Mouse (Mus musculus) bone marrow macrophage, adult 2 months (primary cell): ENCODE measurements around the gene Cdhr5.

Experiments used
- CTCF ChIP-seq: IDR thresholded peaks from 2 replicates; pipeline ENCODE4 v1.5.1; 2012; ENCODE audit warnings: low read depth, mild to moderate bottlenecking, low read length, moderate library complexity
- POLR2A ChIP-seq: IDR thresholded peaks from 2 replicates; pipeline ENCODE4 v1.6.1; 2012; ENCODE audit warnings: mild to moderate bottlenecking, low read depth, low read length, borderline replicate concordance

DNA sequence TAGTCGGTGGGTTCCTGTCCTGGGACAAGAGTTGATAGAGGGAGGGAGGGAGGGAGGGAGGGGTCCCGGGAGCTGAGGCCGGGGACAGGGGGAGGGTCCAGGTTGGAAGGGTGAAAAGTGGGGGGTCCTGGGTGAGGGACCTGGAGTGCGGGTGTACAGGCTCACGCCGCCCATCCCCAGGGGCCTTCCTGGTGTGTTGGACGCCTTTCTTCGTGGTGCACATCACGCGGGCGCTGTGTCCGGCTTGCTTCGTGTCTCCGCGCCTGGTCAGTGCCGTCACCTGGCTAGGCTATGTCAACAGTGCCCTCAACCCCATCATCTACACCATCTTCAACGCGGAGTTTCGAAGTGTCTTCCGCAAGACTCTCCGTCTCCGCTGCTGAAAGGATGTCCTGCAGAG lies 17.9 kb upstream of the Cdhr5 start:
- TF ChIP-seq POLR2A (no peak), CTCF (no peak)
